Mouse (Mus musculus) cerebellum, adult 2 months (tissue): ENCODE results near the gene Arhgef3.

Experiments used
- CTCF ChIP-seq: fragments of 200-500 bp; IDR thresholded peaks from 2 replicates; pipeline ENCODE4 v1.5.1; 2011; ENCODE audit warnings: low read depth, mild to moderate bottlenecking, control low read depth, low read length, moderate library complexity, borderline replicate concordance; ENCODE audit not compliant: insufficient read depth
- POLR2A ChIP-seq: fragments of 200-500 bp; IDR thresholded peaks from 2 replicates; pipeline ENCODE4 v1.6.1; 2011; ENCODE audit warnings: low read length, control low read depth, borderline replicate concordance; ENCODE audit not compliant: insufficient read depth

DNA sequence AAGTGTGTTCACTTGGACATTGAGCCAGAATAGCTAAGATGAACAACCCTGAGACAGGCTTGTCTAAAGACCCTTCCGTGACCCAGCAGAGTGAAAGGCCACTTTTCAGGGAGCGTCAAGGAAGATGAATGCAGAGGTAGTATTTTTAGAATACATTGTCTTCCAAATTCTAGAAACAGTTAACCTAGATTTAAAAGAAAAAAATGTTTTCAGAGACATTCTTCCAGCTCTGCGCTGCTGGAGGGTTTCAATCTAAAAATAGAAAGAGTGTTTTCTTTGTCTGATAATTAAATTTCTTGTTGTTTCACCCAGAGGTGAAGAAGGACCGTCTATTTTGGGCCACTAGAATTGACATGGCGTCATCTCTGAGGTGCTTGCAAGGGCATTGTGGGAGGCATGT is 174.4 kb downstream of the Arhgef3 start:
- no peak for TF ChIP-seq POLR2A
- TF ChIP-seq CTCF: no peak
